ENCODE assay signal across 22 mouse cellular contexts in genomic region chr2:143813461-143813860, GRCm38 (mm10). TPM values are rescaled to one million over a fixed set of nuclear protein-coding genes. Genes with fewer than 3 reads are reported as not detected.
DNase-seq lines count a peak whose midpoint lies in the region; ATAC-seq and TF ChIP-seq lines count a peak whose summit lies in the region.
"Had no signal": no experiment of that assay in that cellular context is flagged by ENCODE, and none has a peak within 500 bp of the region (broad histone marks: within the 10 kb centered on the region; RNA-seq: fewer than 3 reads in every experiment).

No protein-coding gene starts in this region.

- TF ChIP-seq CTCF in testis, adult 2 months (IDR thresholded peaks at IDR 0.05; ENCODE audit: control insufficient read depth, insufficient read depth, insufficient replicate concordance, low read depth, low read length), result no peak

- H3K4me1 ChIP-seq in heart, embryonic 11.5 days (ENCODE audit: control insufficient read depth, insufficient read depth, low read length), result no peaks in the 10 kb centered on the region
- peaks cover 4% of the 10 kb centered on the region for H3K4me1 ChIP-seq in testis, adult 2 months (ENCODE audit: control insufficient read depth, insufficient read depth, low read length)
- H3K4me1 ChIP-seq: embryonic facial prominence, embryonic 13.5 days; embryonic facial prominence, embryonic 15.5 days; forebrain, embryonic 10.5 days; forebrain, embryonic 12.5 days had no signal

- no peak for TF ChIP-seq POLR2A in testis, adult 2 months (IDR thresholded peaks at IDR 0.05; ENCODE audit: control insufficient read depth, low read depth, low read length)

- DNase-seq in heart, adult 11 months, result peak; percentile 75
- no peak for DNase-seq in testis, postnatal 14 days (ENCODE audit: low spot score)
- no peak for DNase-seq in right cerebral cortex, adult 18-20 months
- DNase-seq: adrenal gland, adult 2 months; adrenal gland, postnatal 10 days; adrenal gland, postnatal 25 days; cerebellum, adult 11 months; cerebellum, adult 18-20 months; cerebellum, adult 8-10 months; cerebellum, adult 9-11 months; cerebellum, postnatal 14 days; cerebellum, postnatal 36 days; embryo, embryonic 11 days had no signal

- no peaks in the 10 kb centered on the region for H3K27me3 ChIP-seq in heart, embryonic 11.5 days (ENCODE audit: control insufficient read depth, insufficient read depth, low read length)
- no peaks in the 10 kb centered on the region for H3K27me3 ChIP-seq in testis, adult 2 months (ENCODE audit: control insufficient read depth, insufficient read depth, low read length)
- H3K27me3 ChIP-seq: embryonic facial prominence, embryonic 13.5 days; embryonic facial prominence, embryonic 15.5 days; forebrain, embryonic 12.5 days had no signal

- H3K4me2 ChIP-seq in heart, embryonic 11.5 days, result no peak overlapping the region
- H3K4me2 ChIP-seq: embryonic facial prominence, embryonic 13.5 days; embryonic facial prominence, embryonic 15.5 days; forebrain, embryonic 12.5 days had no signal

- no peak overlapping the region for H3K27ac ChIP-seq in heart, embryonic 11.5 days (ENCODE audit: low read depth, low read length)
- H3K27ac ChIP-seq in testis, adult 2 months (ENCODE audit: control insufficient read depth, insufficient read depth, low read depth, low read length), result no peak overlapping the region
- H3K27ac ChIP-seq: embryonic facial prominence, embryonic 13.5 days; embryonic facial prominence, embryonic 15.5 days; forebrain, embryonic 10.5 days; forebrain, embryonic 12.5 days had no signal

- no peak for ATAC-seq in heart, embryonic 11.5 days (replicated peaks; ENCODE audit: insufficient number of reproducible peaks, low FRiP score, low TSS enrichment)
- ATAC-seq: forebrain, embryonic 14.5 days; forebrain, embryonic 16.5 days had no signal

- H3K36me3 ChIP-seq in heart, embryonic 11.5 days (ENCODE audit: control insufficient read depth, insufficient read depth, low read length), result no peaks in the 10 kb centered on the region
- H3K36me3 ChIP-seq in testis, adult 2 months (ENCODE audit: control insufficient read depth, insufficient read depth, low read length), result no peaks in the 10 kb centered on the region
- H3K36me3 ChIP-seq: embryonic facial prominence, embryonic 13.5 days; embryonic facial prominence, embryonic 15.5 days; forebrain, embryonic 10.5 days; forebrain, embryonic 12.5 days had no signal

- no peak overlapping the region for H3K4me3 ChIP-seq in heart, embryonic 11.5 days (ENCODE audit: low read depth, low read length)
- H3K4me3 ChIP-seq in testis, adult 2 months (ENCODE audit: control insufficient read depth, low read depth, low read length), result peak overlapping the region; percentile 11
- H3K4me3 ChIP-seq: embryonic facial prominence, embryonic 13.5 days; embryonic facial prominence, embryonic 15.5 days; erythroblast, embryonic 14.5 days; forebrain, embryonic 10.5 days; forebrain, embryonic 12.5 days had no signal

- WGBS in heart, embryonic 11.5 days (ENCODE audit: insufficient replicate concordance), result 74% methylated on average over 11 of the region's 11 CpGs

- no peak overlapping the region for H3K9ac ChIP-seq in heart, embryonic 11.5 days (ENCODE audit: low read depth, low read length)
- H3K9ac ChIP-seq: embryonic facial prominence, embryonic 13.5 days; embryonic facial prominence, embryonic 15.5 days; forebrain, embryonic 12.5 days had no signal

- H3K9me3 ChIP-seq in heart, embryonic 11.5 days (replicated peaks; ENCODE audit: control insufficient read depth, low read length), result no peaks in the 10 kb centered on the region
- H3K9me3 ChIP-seq: embryonic facial prominence, embryonic 13.5 days; embryonic facial prominence, embryonic 15.5 days; forebrain, embryonic 10.5 days; forebrain, embryonic 12.5 days had no signal

RNA-seq across cellular contexts. Expression of gene Bfsp1, which starts 49.5 kb away (rescaled TPM):
- 1.5 and 1.9 TPM in 2 replicates for polyA plus RNA-seq in heart, embryonic 11.5 days (2014; fragmentation: Nextera tagmentation; extraction: Ambion mirVana)
- polyA plus RNA-seq in testis, adult 2 months (2012; rRNA removed), result 0.68 and 0.70 TPM in 2 replicates
- polyA plus RNA-seq: erythroblast, embryonic 14.5 days had no signal
